Mouse (Mus musculus): ENCODE data around the gene Rab31.

The Rab31 gene

GRCm38 (mm10) chr17:65737175-65737574, 35.4 kb downstream of the Rab31 start:
- no peak for DNase-seq

DNA sequence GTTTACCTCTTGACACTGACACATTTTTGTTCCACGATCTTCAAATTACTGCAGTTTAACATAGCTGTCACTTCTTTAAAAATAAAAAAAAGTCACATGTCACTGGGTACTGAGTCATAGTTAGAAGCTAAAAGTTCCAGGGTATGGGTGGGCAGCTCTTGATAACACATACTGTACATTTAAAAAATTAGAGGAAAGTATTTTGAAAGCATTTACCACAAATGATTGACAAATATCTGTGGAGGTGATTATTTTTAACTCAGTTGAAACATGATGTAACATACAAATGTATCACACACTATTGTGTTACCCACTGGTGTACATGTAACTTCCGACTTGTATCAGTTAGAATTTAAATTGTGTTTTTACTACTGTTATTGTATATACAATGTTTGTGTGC, 37.5 kb downstream of the Rab31 start:
- no peak for DNase-seq

- DNase-seq = no peak
Observed at GRCm38 (mm10) chr17:65732666-65733065, 39.9 kb downstream of the Rab31 start.

GRCm38 (mm10) chr17:65731710-65732109, 40.8 kb downstream of the Rab31 start:
- DNase-seq = no peak

GRCm38 (mm10) chr17:65729945-65730741, 42.4 kb downstream of the Rab31 start:
- DNase-seq = no peak

GRCm38 (mm10) chr17:65726755-65727154, 45.8 kb downstream of the Rab31 start:
- peak in 1 of 2 experiments; percentile 30 for DNase-seq

GRCm38 (mm10) chr17:65726274-65726673, 46.3 kb downstream of the Rab31 start:
- no peak for DNase-seq

GRCm38 (mm10) chr17:65725814-65726213, 46.7 kb downstream of the Rab31 start:
- no peak for DNase-seq

DNA sequence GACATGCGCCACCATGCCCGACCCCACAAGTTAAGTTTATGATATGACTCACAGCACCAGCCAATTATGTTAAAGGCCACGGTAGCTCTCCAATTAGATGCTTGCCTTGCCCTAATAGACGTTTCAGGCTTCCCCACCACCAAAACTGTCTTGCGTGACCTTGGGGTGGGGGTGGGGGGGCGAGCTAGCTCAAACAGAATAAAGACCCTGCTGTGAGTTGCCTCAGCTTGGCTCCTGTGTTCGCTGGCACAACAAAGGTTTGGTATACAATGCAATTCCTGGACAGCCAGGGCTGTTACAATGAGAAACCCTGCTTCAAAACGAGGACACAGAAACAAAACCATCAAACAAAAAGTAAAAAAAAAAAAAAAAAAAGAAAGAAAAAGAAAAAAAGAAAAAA, 47.2 kb downstream of the Rab31 start:
- no peak for DNase-seq

DNA sequence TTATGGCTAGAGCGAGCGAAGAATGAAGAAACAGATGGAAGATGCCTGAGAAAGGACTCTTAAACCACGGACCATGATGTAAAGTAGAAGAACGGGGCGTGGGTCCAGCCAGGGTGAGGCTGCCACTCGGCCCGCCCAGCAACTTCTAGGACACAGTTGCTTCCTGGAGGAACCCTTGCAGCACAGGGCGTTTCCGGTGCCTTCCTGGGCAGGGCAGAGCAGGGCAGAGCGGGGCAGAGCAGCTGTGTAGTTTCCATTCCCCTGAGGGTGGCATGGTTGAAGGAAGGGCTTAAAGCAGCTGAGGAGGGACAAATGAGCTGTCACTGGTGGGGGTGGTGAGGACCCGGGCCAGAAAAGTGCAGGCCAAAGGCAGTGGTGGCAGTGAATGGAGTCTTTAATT, 48.3 kb downstream of the Rab31 start:
- peak; percentile 72 to 84 for DNase-seq

GRCm38 (mm10) chr17:65723633-65724032, 48.9 kb downstream of the Rab31 start:
- DNase-seq = no peak

GRCm38 (mm10) chr17:65721330-65721729, 51.2 kb downstream of the Rab31 start:
- DNase-seq = no peak

- DNase-seq = no peak
Observed at GRCm38 (mm10) chr17:65719826-65720225, 52.7 kb downstream of the Rab31 start.

- no peak for DNase-seq
Observed at GRCm38 (mm10) chr17:65718578-65718977, 54.0 kb downstream of the Rab31 start.

DNA sequence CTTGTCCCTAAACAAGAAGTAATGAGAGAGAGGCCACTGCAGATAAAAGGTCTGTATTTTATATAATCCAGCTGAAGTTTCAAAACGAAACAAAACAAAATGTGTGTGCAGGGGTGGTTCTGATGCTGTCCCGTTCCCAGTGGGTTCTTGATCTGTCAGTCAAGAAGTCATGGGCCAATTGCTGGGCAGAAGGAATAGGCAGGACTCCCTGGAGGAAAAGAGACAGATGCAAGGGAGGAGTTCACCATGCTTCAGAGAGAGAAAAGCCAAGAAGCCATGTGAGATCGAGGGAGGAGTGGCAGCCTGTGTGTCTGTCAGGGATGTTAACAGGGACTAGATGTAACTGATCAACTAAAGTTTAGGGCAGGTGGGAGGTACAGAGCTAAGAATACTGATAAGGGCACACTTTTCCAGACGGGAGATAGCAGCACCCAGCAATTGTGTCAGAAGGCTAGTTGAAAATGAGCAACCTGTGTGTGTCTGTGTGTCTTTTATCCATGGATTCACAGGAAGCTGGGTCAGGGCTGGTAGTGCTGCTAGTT, 54.8 kb downstream of the Rab31 start:
- no peak for DNase-seq

GRCm38 (mm10) chr17:65714060-65714459, 58.5 kb downstream of the Rab31 start:
- no peak for DNase-seq

DNA sequence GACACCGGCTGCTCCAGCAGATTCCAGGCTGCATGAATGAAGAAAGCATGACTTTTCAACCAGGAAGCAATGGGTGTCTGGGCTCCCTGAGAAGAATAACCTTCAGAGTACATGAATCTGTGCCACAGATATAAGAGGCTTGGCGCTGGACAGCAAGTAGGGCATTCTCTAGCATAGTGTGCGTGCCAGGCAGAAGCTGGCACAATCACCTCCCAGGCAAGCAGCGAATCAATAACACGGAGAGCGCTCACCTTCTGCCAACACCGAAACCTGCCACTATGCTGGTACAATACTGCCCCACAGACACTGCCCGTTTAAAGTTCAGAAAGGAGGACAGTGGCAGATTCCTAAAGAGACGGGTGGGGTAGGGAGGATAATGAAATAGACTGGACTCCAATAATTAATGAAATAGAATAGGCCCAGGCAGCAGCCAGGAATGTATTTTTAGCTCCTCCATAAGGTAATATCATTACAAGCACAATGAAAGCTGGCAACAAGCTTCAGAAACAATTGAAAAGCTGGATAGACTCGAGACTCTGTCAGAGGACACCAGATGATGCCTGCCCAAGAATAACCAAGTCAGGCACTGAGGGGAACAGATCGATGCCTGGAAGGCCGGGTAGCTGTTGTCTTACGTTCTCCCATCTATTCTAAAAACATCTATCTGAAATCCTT, 59.6 kb downstream of the Rab31 start:
- DNase-seq = no peak

DNA sequence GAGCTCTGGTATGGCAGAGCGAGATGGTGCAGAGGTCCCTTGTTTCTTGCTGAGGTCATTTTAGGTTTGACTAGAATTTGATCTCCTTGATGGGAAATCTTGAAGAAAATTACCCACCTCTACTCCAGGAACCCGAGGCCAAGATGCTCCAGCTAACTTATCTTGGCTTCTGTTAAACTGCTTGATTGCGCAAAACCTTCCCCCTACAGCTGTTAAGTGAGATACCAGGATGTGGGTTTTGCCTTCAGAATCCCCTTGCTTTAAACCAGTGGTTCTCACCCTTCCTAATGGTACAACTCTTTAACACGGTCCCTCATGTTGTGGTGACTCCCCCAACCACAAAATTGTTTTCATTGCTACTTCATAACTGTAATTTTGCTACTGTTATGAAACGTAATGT, 60.8 kb downstream of the Rab31 start:
- no peak for DNase-seq

GRCm38 (mm10) chr17:65710576-65710975, 62.0 kb downstream of the Rab31 start:
- DNase-seq = no peak

GRCm38 (mm10) chr17:65706220-65706619, 66.3 kb downstream of the Rab31 start:
- DNase-seq = peak; percentile 73 to 81

DNA sequence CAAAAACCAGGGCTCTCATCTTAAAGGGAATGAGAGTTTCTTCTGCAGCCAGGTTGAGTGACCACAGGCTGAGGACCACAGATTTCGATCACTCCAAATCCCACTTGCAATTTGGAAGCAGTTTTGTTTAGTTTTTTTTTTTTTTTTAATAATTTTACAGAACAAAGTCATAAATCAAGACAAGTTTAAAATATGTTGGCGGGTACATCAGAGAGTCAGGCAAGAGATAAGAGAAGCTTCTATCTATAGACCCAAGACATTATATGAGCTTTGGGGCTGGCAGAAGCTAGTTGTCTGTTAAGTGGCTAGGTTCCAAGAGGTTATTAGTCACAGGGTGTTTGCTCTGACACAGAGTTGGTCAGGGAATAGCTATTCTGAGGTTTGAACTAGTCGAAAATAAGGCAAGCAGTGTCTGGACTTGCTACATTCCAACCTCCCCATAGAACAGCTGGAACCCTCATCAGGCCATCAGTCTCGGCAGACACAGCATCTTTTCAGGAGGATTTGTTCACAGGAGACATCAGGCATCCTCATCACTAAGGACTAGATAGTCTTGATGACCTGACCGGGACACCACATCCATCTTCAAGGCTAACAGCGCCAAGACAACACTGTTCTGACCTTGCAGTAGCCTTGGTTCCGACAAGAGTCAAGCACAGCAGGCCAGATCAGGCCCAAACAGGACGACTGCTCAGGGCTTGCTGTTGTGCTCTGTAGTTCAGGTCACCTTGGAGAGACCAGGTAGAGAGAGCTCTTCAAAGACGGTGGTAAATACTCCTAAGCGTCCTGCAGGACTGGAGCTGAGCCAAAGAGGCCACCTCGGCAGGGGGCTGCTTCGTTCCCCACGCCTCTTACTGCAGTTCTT, 68.8 kb downstream of the Rab31 start:
- DNase-seq = no peak

DNA sequence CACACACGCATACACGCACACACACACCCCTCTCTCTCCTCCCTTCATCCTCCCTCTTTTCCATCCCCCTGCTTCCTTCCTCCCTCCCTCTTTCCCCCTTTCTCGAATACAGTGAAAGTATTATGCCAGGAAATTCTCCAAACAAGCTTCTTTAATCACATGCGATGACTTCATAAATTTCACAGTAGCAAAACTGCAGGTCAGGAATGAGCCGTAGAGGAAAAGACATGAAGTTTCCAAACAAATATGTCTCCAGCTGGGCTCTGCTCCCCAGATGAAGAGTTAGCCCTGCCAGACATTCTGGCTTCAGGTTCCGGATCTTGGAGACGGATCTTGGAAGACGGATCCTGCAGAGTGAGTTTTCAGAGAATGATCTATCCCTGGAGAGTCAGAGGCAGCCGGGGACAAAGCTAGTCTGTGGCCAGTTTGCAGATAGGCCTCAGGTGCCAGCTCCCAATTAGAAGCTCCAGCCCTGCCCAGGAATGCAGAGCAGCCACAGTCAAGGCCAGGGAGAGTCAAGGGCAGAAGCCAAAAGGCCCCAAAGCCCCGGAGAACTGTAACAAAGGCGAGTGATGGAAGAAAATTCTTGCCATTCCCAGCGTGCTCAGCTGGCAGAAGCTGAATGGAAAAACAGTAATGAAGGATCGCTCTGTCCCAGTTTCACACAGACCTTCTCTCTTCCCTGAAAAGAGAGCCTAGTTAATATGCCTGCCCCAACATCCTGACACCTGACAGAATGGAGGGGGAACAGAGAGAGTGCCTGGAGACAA, 70.6 kb downstream of the Rab31 start:
- DNase-seq = peak; percentile 56 to 79
